Mouse (Mus musculus): ENCODE data around the gene Gdap1l1. TPM values are rescaled to one million over a fixed set of nuclear protein-coding genes. Genes with fewer than 3 reads are reported as not detected.
"Not testable (repeated sequence)": the region's sequence is repeated elsewhere in the genome, so short reads cannot be mapped to it uniquely, and the experiment has no call there.

The Gdap1l1 gene
- polyA plus RNA-seq, 1 experiment, result 3.1 TPM

- no peak overlapping the region for H3K4me3 ChIP-seq (ENCODE audit: control insufficient read depth, insufficient read depth, low read length)
- no peak for DNase-seq
- TF ChIP-seq POLR2A (IDR thresholded peaks at IDR 0.05; ENCODE audit: control insufficient read depth, extremely low read depth, insufficient read depth, low read length, poor library complexity) (no peak), CTCF (IDR thresholded peaks at IDR 0.05; ENCODE audit: borderline replicate concordance, control insufficient read depth, extremely low read depth, insufficient read depth, low read length, poor library complexity) (no peak)
Observed at GRCm38 (mm10) chr2:163460622-163461021, 22.3 kb downstream of the Gdap1l1 start.

GRCm38 (mm10) chr2:163461307-163461706 lies 23.0 kb downstream of the Gdap1l1 start:
- not testable (repeated sequence) for DNase-seq; H3K4me1 ChIP-seq (replicated peaks; ENCODE audit: control insufficient read depth, insufficient read depth, low read length); H3K36me3 ChIP-seq (ENCODE audit: control insufficient read depth, insufficient read depth, low read length); H3K27me3 ChIP-seq (ENCODE audit: control insufficient read depth, insufficient read depth, low read length); H3K4me3 ChIP-seq (ENCODE audit: control insufficient read depth, insufficient read depth, low read length); H3K27ac ChIP-seq (ENCODE audit: control insufficient read depth, insufficient read depth, low read length)
- WGBS, result 89% methylated on average over 9 of the region's 9 CpGs

More at GRCm38 (mm10) chr2:163460622-163461021, 22.3 kb downstream of the Gdap1l1 start:
- H3K36me3 ChIP-seq (ENCODE audit: control insufficient read depth, insufficient read depth, low read length), result no peaks in the 10 kb centered on the region
- no peak overlapping the region for H3K27ac ChIP-seq (ENCODE audit: control insufficient read depth, insufficient read depth, low read length)
- H3K4me1 ChIP-seq (replicated peaks; ENCODE audit: control insufficient read depth, insufficient read depth, low read length), result no peaks in the 10 kb centered on the region
- WGBS, result 94% methylated on average over 8 of the region's 8 CpGs
- no peaks in the 10 kb centered on the region for H3K27me3 ChIP-seq (ENCODE audit: control insufficient read depth, insufficient read depth, low read length)

DNA sequence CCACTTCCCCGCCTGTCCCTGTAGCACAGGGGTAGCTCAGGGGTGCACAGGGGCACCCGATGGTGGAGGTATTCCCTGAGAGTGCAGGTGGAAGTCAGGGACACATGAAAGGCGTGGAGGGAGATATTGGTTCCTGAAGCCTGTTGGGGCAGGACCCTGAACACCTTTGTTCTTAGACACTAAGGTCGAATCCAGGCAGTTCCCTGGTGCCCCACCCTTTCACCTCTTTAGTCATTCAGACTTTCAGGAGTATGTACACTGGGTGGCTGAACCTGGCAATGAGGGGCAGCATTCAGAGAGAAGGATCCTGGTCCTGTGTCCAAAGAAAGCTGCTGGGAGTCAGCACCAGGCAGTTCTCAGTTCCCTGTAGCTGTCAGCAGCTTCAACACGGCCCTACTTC lies 24.1 kb downstream of the Gdap1l1 start:
- TF ChIP-seq POLR2A (IDR thresholded peaks at IDR 0.05; ENCODE audit: control insufficient read depth, extremely low read depth, insufficient read depth, low read length, poor library complexity), result no peak
- no peak for TF ChIP-seq CTCF (IDR thresholded peaks at IDR 0.05; ENCODE audit: borderline replicate concordance, control insufficient read depth, extremely low read depth, insufficient read depth, low read length, poor library complexity)
- WGBS, result 84% methylated on average over 5 of the region's 5 CpGs
- no peaks in the 10 kb centered on the region for H3K27me3 ChIP-seq (ENCODE audit: control insufficient read depth, insufficient read depth, low read length)

GRCm38 (mm10) chr2:163462801-163463200 lies 24.5 kb downstream of the Gdap1l1 start:
- DNase-seq, result no peak
- Histone ChIP-seq H3K4me1 (replicated peaks; ENCODE audit: control insufficient read depth, insufficient read depth, low read length) (no peaks in the 10 kb centered on the region), H3K4me3 (ENCODE audit: control insufficient read depth, insufficient read depth, low read length) (no peak overlapping the region), H3K27ac (ENCODE audit: control insufficient read depth, insufficient read depth, low read length) (no peak overlapping the region), H3K36me3 (ENCODE audit: control insufficient read depth, insufficient read depth, low read length) (no peaks in the 10 kb centered on the region), H3K27me3 (ENCODE audit: control insufficient read depth, insufficient read depth, low read length) (no peaks in the 10 kb centered on the region)
- 89% methylated on average over 11 of the region's 11 CpGs for WGBS
- TF ChIP-seq CTCF (IDR thresholded peaks at IDR 0.05; ENCODE audit: borderline replicate concordance, control insufficient read depth, extremely low read depth, insufficient read depth, low read length, poor library complexity) (no peak), POLR2A (IDR thresholded peaks at IDR 0.05; ENCODE audit: control insufficient read depth, extremely low read depth, insufficient read depth, low read length, poor library complexity) (no peak)

More for the DNA sequence above, 24.1 kb downstream of the Gdap1l1 start:
- Histone ChIP-seq H3K4me1 (replicated peaks; ENCODE audit: control insufficient read depth, insufficient read depth, low read length) (no peaks in the 10 kb centered on the region), H3K36me3 (ENCODE audit: control insufficient read depth, insufficient read depth, low read length) (no peaks in the 10 kb centered on the region), H3K4me3 (ENCODE audit: control insufficient read depth, insufficient read depth, low read length) (no peak overlapping the region), H3K27ac (ENCODE audit: control insufficient read depth, insufficient read depth, low read length) (no peak overlapping the region)
- DNase-seq, result no peak

DNA sequence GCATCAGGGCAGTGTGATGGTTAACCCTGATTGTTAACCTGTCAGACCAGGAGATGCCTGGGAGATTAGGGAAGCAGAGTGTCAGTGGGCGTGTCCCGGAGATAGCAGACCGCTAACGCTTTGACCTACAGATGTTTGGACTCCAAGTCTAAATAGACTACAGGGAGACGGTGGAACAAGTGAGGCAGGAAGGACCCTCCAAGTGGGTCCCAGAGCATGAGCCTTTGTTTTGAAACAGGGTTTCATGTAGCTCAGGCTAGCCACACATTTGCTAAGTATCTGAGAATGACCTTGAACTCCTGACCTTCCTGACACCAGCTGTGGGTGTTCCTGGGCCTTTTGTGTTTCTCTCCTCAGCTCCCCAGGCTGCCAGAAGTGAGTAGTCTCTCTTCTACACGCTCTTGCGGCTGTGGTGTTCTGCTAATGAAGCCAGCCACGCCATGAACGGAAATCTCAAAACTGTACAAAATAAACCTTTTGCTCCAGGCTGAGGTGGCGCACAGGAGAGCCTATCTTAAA lies 25.0 kb downstream of the Gdap1l1 start:
- Histone ChIP-seq H3K4me3 (ENCODE audit: control insufficient read depth, insufficient read depth, low read length) (no peak overlapping the region), H3K27ac (ENCODE audit: control insufficient read depth, insufficient read depth, low read length) (no peak overlapping the region), H3K27me3 (ENCODE audit: control insufficient read depth, insufficient read depth, low read length) (no peaks in the 10 kb centered on the region), H3K36me3 (ENCODE audit: control insufficient read depth, insufficient read depth, low read length) (no peaks in the 10 kb centered on the region), H3K4me1 (replicated peaks; ENCODE audit: control insufficient read depth, insufficient read depth, low read length) (no peaks in the 10 kb centered on the region)
- TF ChIP-seq POLR2A (IDR thresholded peaks at IDR 0.05; ENCODE audit: control insufficient read depth, extremely low read depth, insufficient read depth, low read length, poor library complexity) (no peak), CTCF (IDR thresholded peaks at IDR 0.05; ENCODE audit: borderline replicate concordance, control insufficient read depth, extremely low read depth, insufficient read depth, low read length, poor library complexity) (no peak)
- DNase-seq, result no peak
- 78% methylated on average over 10 of the region's 10 CpGs for WGBS

DNA sequence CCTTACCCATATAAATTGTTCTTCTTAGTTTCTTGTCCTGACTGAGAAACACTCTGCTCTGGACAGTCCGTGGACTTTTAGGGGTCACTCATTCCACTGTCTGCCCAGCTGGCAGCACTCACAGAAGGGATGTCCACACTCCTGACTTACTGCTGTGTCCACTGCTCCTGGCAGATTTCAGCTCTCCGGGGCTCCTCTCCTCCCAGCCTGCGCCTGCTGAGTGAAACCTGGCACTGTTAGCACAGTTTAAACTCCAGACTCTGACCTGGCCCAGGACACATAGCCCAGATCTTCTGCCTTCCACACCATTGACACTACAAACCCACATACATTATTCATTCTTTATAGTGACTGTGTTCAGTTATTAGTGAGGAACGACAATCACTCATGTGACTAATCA lies 25.7 kb downstream of the Gdap1l1 start:
- no peak overlapping the region for H3K4me3 ChIP-seq (ENCODE audit: control insufficient read depth, insufficient read depth, low read length)
- no peaks in the 10 kb centered on the region for H3K27me3 ChIP-seq (ENCODE audit: control insufficient read depth, insufficient read depth, low read length)
- TF ChIP-seq CTCF (IDR thresholded peaks at IDR 0.05; ENCODE audit: borderline replicate concordance, control insufficient read depth, extremely low read depth, insufficient read depth, low read length, poor library complexity) (no peak), POLR2A (IDR thresholded peaks at IDR 0.05; ENCODE audit: control insufficient read depth, extremely low read depth, insufficient read depth, low read length, poor library complexity) (no peak)
- no peaks in the 10 kb centered on the region for H3K36me3 ChIP-seq (ENCODE audit: control insufficient read depth, insufficient read depth, low read length)
- H3K4me1 ChIP-seq (replicated peaks; ENCODE audit: control insufficient read depth, insufficient read depth, low read length), result no peaks in the 10 kb centered on the region
- no peak overlapping the region for H3K27ac ChIP-seq (ENCODE audit: control insufficient read depth, insufficient read depth, low read length)
- 85% methylated on average over 4 of the region's 4 CpGs for WGBS
- no peak for DNase-seq

- TF ChIP-seq POLR2A (IDR thresholded peaks at IDR 0.05; ENCODE audit: control insufficient read depth, extremely low read depth, insufficient read depth, low read length, poor library complexity), result no peak
- TF ChIP-seq CTCF (IDR thresholded peaks at IDR 0.05; ENCODE audit: borderline replicate concordance, control insufficient read depth, extremely low read depth, insufficient read depth, low read length, poor library complexity), result no peak
- H3K4me3 ChIP-seq (ENCODE audit: control insufficient read depth, insufficient read depth, low read length), result no peak overlapping the region
- H3K4me1 ChIP-seq (replicated peaks; ENCODE audit: control insufficient read depth, insufficient read depth, low read length), result no peaks in the 10 kb centered on the region
- H3K27me3 ChIP-seq (ENCODE audit: control insufficient read depth, insufficient read depth, low read length), result no peaks in the 10 kb centered on the region
- no peaks in the 10 kb centered on the region for H3K36me3 ChIP-seq (ENCODE audit: control insufficient read depth, insufficient read depth, low read length)
- 87% methylated on average over 6 of the region's 6 CpGs for WGBS
- DNase-seq, result no peak
- H3K27ac ChIP-seq (ENCODE audit: control insufficient read depth, insufficient read depth, low read length), result no peak overlapping the region
Observed at GRCm38 (mm10) chr2:163464562-163464961, 26.3 kb downstream of the Gdap1l1 start.

All from thymus, adult 2 months (tissue).